Mouse (Mus musculus) cortical plate, adult 2 months (tissue): ENCODE measurements around the gene Nemp2. TPM values are rescaled to one million over a fixed set of nuclear protein-coding genes. Genes with fewer than 3 reads are reported as not detected.
"Not testable (repeated sequence)": the region's sequence is repeated elsewhere in the genome, so short reads cannot be mapped to it uniquely, and the experiment has no call there.

ENCODE experiments used
- H3K27ac ChIP-seq: fragments of 200-500 bp; 2 replicates; pipeline ENCODE4 v1.5.1; 2012; ENCODE audit warnings: low read length, control low read depth, inconsistent platforms; ENCODE audit not compliant: insufficient read depth
- H3K4me1 ChIP-seq: fragments of 200-500 bp; 2 replicates; pipeline ENCODE4 v1.6.1; 2011; ENCODE audit warnings: low read length; ENCODE audit not compliant: control insufficient read depth, insufficient read depth
- H3K4me3 ChIP-seq: fragments of 200-500 bp; 2 replicates; pipeline ENCODE4 v1.5.1; 2011; ENCODE audit warnings: mild to moderate bottlenecking, low read length, control low read depth; ENCODE audit not compliant: insufficient read depth
- CTCF ChIP-seq: fragments of 200-500 bp; IDR thresholded peaks from 2 replicates; pipeline ENCODE4 v1.5.1; 2011; ENCODE audit warnings: mild to moderate bottlenecking, control low read depth, low read length; ENCODE audit not compliant: insufficient read depth; ENCODE audit errors: extremely low read depth
- POLR2A ChIP-seq: fragments of 200-500 bp; IDR thresholded peaks from 2 replicates; pipeline ENCODE4 v1.6.1; 2011; ENCODE audit warnings: mild to moderate bottlenecking, low read length, control low read depth; ENCODE audit not compliant: insufficient read depth; ENCODE audit errors: extremely low read depth
- polyA plus RNA-seq: library from polyadenylated mRNA; depleted of rRNA; stranded (reverse); fragments of >200 nt; gene quantifications from 2 replicates; pipeline ENCODE4 v1.2.3, GENCODE M21; 2012; rRNA removed

Gene Nemp2
- polyA plus RNA-seq, 1 experiment: 10.4 TPM

GRCm38 (mm10) chr1:52675561-52676551 lies 45.4 kb downstream of the Nemp2 start:
- Histone ChIP-seq H3K4me1 (no peaks in the 10 kb centered on the region), H3K4me3 (no peak overlapping the region), H3K27ac (no peak overlapping the region)
- TF ChIP-seq CTCF: no peak

GRCm38 (mm10) chr1:52676621-52677020 lies 46.1 kb downstream of the Nemp2 start:
- TF ChIP-seq POLR2A (no peak), CTCF (no peak)

GRCm38 (mm10) chr1:52683550-52683949 lies 53.0 kb downstream of the Nemp2 start:
- H3K27ac ChIP-seq: no peak overlapping the region
- H3K4me3 ChIP-seq: no peak overlapping the region
- H3K4me1 ChIP-seq: no peaks in the 10 kb centered on the region; the same call in 1 of the 2 replicates
- no peak for TF ChIP-seq POLR2A
- TF ChIP-seq CTCF: no peak

More at GRCm38 (mm10) chr1:52676621-52677020, 46.1 kb downstream of the Nemp2 start:
- Histone ChIP-seq H3K4me3 (no peak overlapping the region), H3K27ac (no peak overlapping the region), H3K4me1 (no peaks in the 10 kb centered on the region)

- TF ChIP-seq CTCF (no peak), POLR2A (no peak)
- Histone ChIP-seq H3K4me1 (no peaks in the 10 kb centered on the region; the same call in 1 of the 2 replicates), H3K4me3 (no peak overlapping the region), H3K27ac (no peak overlapping the region)
Measured at GRCm38 (mm10) chr1:52687636-52688035, 57.1 kb downstream of the Nemp2 start.

- not testable (repeated sequence) for H3K4me1 ChIP-seq, H3K27ac ChIP-seq, H3K4me3 ChIP-seq
Measured at GRCm38 (mm10) chr1:52694456-52694855, 64.0 kb downstream of the Nemp2 start.

Other genes with a start within 250 kb of the Nemp2 start
- 15.6 and 15.8 TPM in 2 replicates for gene Nab1, start 130.0 kb upstream of the Nemp2 start, polyA plus RNA-seq
- 45.8 and 47.1 TPM in 2 replicates for gene Mfsd6, start 96.8 kb downstream of the Nemp2 start, polyA plus RNA-seq
- 26.4 and 31.2 TPM in 2 replicates for gene Inpp1, start 187.0 kb downstream of the Nemp2 start, polyA plus RNA-seq
- 18.3 and 19.9 TPM in 2 replicates for gene Hibch, start 214.2 kb downstream of the Nemp2 start, polyA plus RNA-seq